Mouse (Mus musculus) c-Kit-positive CD71-positive TER-119-negative erythroid progenitor cells, embryonic 14.5 days (primary cell): ENCODE measurements around the gene Ovol1.

ENCODE experiments used
- DNase-seq: peaks from one replicate; pipeline ENCODE4 v3.0.0-alpha.2; 2013; ENCODE audit warnings: low read depth

Gene Ovol1

DNA sequence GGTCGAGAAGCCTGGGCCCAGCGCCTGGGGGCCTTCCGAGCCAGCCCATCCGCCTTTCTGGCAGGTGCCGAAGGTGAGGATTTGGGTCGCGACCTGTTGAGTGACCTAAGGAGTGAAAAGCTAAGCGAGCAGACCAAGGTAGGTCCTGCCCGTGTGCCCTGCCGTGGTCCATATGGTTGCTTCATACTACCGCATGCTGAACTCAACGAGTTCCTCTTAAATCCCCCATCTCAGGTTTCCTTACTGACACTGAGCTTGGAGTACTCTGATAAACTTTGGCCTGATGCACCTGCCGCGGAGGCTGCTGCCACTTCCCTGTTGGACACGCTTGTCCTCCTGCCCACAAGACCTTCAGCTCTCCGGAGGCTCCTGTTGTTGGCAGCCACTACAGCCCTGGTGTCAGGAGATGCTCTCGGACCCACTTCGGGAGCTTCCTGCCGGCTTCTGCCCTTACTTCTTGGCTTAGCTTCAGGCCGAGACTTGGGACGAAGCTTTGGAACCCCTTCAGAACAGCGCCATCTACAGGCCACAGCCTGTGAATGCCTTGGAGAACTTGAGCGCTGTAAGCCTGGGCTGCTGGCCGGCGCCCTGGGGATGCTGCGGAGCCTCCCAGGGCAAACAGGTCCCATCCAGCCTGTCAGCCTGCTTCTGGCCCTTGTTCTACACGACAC lies 8.2 kb upstream of the Ovol1 start:
- DNase-seq, result peak; percentile 90

DNA sequence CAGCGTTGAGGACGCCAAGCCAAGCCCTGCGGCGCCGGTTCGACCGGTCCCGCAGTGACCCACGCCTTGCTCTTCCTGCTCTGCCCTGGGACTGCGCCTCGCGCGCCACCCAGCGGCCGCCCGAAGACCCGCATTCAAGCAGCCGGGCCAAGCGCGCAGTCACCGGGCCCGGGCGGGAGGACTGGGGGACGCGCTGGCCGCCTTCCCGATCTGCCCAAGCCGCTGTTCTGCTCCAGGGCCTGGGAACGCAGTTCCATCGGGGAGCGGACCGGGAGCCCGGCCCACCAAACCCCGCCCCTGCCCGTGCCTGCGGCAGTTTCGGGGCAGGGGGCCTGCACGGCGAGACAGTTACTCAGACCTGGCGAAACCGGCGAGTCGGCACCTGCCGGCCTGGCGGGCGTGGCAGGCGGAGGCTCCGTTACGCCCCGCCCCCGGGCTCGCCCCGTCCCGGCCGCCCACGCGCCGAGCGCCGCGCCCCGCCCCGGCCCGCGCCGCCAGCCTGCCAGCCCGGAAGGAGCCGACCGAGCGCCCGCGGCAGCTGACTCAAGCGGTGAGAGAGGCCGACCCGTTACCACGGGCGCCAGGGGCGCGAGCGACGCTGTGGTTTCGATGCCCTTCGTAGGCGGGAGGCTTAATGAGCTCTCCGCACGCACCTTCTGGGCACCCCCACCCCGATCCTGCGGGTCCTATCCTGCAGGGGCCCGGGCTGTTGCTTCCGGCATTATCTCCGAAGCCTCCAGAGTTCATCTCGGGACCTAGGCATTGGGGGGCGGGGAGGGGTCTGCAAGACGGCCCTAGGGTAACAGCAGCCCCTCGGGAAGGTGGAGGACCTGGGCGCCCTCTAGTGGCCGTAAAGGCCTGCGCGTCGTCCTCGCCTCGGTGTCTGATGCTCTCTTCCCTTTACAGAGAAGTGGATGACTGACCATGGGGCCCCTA lies 7.4 kb upstream of the Ovol1 start, which contains the start of gene Ap5b1:
Gene Ap5b1, plus strand, starts transcription at position 492 of the 936 bp plus-strand sequence.
- DNase-seq, result peak; percentile 72

DNA sequence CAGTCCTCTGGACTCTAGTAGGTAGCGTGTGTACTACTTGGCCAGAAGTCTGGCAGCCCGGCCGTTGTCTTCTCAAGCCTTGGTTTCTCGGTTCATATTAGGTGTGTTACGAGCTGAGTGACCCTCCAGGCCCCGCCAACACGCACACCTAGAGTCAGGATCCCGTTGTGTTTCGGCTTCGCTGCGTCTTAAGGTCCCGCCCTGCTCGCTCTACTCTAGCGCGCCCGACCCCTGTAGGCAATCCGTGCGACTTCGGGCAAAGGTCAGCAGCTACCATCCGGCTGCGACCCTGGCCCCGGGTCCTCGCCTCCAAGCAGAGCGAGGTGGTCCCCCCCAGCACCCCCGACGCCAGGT lies 6.7 kb upstream of the Ovol1 start:
- no peak for DNase-seq

DNA sequence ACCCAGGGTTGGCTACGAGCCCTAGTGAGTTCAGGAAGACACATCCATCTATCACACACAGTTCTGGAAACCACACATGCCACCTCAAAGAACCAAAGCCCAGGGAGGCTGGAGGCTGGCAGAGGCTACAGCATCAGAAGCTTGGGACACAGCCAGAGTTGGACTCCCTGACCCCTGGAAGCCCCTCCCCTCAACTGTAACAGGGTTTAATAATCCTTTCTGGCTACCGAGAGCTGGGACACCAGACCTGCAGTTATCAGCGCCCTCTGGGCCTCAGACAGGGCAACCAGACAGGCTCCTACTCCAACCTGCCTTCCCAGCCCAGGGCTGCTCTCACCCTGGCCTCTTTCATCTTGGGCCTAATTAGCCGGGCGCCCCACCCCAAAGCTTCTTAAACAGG lies 5.9 kb upstream of the Ovol1 start:
- DNase-seq, result no peak

GRCm38 (mm10) chr19:5562776-5563175 lies 2.3 kb upstream of the Ovol1 start:
- no peak for DNase-seq

DNA sequence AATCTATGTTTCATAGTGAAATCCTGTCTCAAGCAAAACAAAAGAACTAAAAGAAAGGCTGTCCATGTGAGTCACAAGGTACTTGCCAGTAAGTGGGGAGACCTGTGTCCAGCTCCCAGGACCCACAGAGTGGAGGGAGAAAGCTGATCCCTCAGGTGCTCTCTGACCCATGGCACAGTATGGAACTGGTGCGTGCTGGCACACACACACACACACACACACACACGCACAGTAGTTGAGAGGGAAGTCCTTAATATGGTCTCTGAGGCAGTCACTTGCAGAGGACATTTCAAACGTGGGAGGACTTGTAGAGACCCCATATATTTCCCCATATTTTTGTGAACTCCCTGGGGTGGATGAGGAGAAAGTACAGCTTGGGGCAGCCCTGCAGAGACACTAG lies 1.4 kb upstream of the Ovol1 start:
- DNase-seq, result no peak

DNA sequence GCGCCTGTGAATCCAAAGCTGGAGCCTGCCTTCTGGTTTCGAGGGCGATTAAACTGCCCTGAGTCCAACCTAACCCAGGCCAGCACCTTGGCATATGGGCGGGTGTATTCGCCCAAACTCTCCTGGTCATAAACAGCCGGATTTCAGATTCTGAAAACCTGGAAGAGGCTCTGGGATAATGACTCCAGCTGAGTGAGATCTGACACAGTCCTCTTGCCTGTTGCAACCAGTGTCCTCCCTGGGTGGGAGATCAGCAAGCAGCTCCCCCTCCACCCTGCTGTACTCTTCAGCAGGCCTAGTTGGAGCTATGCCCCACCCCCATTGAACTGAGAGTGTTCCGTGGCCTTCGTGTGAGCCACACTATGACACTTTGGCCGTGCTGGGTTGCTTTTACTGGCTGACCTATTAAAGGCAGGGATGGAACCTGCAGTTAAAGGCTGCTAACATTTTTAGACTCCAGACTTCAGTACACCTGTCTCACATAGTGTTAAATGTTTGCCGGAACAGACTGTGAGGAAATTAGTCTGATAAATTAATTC lies 875 bp upstream of the Ovol1 start:
- no peak for DNase-seq

GRCm38 (mm10) chr19:5559631-5560456 lies 602 bp downstream of the Ovol1 start:
- no peak for DNase-seq

DNA sequence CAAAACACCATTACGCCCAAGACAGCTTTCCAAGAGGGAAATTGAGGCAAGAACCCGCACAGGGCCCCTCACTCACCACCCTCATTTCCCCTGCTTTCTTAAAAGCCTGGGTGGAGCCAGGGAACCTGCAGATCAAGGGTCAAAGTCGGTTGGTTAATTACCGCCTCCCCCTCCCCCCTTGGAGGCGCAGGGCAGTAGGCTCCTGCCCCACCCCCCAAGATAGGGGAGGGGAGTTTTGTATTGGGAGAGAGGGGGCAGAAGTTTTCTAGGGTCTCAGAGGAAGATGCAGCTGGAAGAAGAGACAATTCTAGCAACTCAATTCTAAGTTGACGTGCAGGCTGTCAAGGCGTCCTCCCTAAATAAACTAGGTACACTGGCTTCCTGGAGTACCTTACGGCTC lies 1.2 kb downstream of the Ovol1 start:
- no peak for DNase-seq

- no peak for DNase-seq
Observed at GRCm38 (mm10) chr19:5558770-5559169, 1.7 kb downstream of the Ovol1 start.

GRCm38 (mm10) chr19:5558169-5558568 lies 2.3 kb downstream of the Ovol1 start:
- DNase-seq, result no peak

DNA sequence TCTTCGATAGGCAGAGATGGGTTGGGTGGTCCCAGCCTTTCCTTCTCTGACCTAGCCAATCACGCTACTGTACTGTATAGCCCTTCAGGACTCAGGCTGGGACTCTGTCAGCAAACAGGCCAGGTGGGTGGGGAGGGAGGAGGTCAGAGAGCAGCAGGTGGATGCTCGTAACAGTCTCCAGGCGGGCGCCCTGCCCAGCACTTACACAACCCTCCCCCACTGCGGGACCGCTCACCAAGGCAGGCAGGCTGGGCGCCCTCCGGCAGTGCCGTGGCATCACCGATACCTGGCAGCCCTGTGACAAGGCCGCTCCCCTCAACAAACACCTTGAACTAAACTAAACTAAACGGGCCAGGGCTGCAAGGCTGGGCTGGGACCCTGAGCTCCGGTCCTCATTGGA lies 6.2 kb downstream of the Ovol1 start:
- DNase-seq, result no peak

GRCm38 (mm10) chr19:5553802-5554201 lies 6.6 kb downstream of the Ovol1 start:
- no peak for DNase-seq

DNA sequence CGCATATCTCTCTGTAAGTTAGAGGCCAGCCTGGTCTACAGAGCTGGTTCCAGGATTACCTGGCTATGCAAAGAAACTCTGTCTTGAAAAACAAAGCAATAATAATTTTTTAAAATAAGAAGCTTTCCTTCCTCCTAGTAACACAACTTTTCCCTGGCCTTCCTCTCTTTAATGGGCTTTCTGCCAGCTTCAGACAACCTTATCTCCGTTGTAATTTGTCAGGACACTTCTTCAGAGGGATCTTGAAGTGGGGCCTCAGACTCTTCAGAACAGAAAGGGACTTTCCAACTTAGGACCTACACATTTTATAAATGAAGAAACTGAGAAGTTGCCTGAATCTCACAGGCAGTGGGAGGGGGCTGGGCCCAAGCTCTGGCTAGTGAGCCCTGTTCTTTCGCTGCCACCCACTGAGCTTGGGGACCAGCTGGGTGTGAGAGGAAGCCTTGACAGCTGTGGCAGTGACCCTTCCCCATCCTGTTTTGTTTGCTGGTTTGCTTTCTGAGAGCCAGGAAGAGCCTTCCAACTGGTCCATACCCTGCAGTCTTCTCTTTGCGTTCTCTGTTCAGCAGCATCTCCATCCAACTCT lies 12.9 kb downstream of the Ovol1 start:
- DNase-seq, result no peak

GRCm38 (mm10) chr19:5544031-5544430 lies 16.4 kb downstream of the Ovol1 start:
- DNase-seq, result no peak

DNA sequence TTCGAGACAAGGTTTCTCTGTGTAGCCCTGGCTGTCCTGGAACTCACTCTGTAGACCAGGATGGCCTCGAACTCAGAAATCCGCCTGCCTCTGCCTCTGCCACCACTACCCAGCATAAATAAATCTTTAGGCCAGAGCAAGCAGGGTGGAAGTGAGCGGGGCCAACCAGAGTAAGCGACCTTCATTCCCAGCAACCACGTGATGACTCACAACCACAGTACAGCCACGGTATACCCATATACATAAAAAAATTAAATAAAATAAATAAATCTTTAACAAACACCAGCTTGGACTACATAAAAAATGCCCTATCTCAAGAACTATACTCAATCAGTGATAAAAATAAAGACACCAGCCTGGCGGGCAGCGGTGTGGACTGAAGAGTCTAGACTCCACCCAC lies 17.1 kb downstream of the Ovol1 start:
- DNase-seq, result no peak

DNA sequence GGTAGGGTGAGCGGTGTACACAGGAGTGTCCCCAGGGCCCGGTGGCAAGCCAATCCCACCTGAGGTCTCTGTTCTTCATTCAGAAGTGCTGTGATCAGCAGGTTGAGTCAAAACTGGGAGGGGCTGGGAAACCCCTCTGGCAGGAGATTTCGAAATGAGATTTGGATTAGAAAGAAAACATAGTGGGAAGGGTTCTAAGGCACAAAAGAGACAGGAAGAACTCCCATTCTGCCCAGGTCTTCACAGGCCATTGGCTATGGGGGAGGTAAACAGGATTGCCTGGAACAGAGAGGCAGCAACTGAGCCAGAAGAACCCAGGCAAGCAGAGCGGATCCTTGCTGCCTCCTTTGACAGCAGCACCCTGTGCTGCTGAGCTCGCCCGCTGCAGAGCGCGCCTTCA lies 21.7 kb downstream of the Ovol1 start:
- no peak for DNase-seq

GRCm38 (mm10) chr19:5532520-5532919 lies 27.9 kb downstream of the Ovol1 start:
- DNase-seq, result no peak

GRCm38 (mm10) chr19:5530138-5530524 lies 30.3 kb downstream of the Ovol1 start:
- no peak for DNase-seq

DNA sequence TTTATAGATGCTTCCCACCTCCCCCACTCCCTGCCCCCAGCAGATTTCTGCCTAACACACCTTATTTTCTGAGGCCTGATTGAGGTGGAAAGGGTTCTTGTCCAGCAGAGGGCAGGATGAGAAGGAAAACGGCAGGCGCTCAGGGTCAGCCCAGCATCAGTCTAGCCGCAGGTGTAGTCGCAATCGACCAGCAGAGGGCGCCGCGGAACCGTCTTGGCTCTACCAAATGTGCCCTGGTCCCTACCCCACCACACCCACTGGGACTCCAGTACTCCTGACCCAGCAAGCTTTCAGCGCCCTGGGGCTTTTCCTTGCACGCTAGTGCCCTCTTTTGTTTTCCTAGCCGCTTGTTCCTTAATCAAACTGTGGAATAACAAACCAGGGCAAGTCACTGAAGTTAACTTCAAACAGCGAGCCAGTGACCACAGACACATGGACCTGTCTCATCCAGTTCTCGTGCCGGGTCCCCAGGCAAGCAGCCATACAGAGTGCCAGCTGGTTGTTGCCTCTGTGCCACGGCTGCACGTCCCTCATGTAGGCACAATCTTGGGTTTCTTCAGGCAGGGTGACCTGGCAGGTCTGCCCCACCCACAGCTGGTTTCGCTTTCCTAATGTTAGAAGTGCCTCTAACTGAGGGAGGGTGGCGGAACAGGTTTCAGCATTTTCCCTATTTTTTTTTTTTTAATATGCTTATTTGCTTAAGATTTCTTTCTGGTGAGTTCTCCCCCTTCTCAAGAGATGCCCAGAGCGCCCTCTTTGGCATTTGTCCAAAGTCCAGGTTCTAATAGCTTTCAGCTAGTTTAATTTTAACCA lies 30.9 kb downstream of the Ovol1 start:
- peak; percentile 92 for DNase-seq

DNA sequence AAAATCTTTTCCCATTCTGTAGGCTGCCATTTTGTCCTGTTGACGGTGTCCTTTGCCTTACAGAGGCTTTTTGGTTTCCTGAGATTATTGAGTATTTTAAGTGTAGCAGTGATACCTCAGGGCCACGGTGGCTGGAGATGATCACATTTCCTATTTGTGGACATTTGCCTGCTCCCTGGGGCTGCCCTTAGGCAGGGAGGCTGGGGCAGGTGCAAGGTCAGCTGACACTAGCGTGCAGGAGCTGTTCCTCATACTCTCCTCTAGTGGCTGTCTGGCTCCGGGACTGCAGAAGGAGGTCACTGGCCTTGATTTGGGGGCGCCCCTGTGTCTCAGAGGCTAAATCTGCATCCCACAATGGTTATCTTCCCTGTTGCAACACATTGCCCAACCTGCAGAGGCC lies 35.2 kb downstream of the Ovol1 start:
- no peak for DNase-seq
